Comparison of ENCODE assay signal across 15 mouse cellular contexts in the genomic region with DNA sequence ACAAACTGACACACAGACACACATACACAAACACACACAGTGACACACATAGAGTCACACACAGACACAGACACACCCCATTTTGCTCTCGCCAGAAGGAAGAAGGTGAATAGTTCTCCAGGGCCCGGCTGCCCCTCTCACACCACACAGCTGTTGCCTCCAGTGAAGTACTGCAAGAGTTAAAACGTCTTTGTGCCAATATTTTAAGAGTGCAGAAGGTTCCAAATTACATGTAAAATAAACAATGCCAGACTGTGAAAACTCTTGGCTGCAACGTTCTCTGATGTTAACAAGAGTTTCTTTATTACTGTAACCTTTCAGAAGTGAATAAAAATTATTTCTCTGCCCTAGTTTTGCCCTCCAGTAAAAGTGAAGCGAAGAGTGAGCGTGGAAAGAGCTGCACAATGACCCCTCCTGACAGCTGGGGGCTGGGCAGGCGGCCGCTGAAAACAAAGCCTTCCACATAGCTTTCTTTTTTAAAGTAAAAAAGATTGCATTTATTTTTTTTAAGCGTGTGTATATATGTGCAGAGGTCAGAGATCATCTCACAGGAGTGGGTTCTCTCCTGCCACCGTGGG. TPM values are rescaled to one million over a fixed set of nuclear protein-coding genes. Genes with fewer than 3 reads are reported as not detected.
DNase-seq lines count a peak whose midpoint lies in the region; ATAC-seq lines count a peak whose summit lies in the region.
"Had no signal": no experiment of that assay in that cellular context is flagged by ENCODE, and none has a peak within 500 bp of the region (broad histone marks: within the 10 kb centered on the region; RNA-seq: fewer than 3 reads in every experiment).

No protein-coding gene starts in this region.

- 34% methylated on average over 10 of the region's 10 CpGs for WGBS in intestine, embryonic 14.5 days
- WGBS in intestine, embryonic 15.5 days: 41% methylated on average over 10 of the region's 10 CpGs
- 52% methylated on average over 10 of the region's 10 CpGs for WGBS in neural tube, embryonic 11.5 days
- 35% methylated on average over 10 of the region's 10 CpGs for WGBS in limb, embryonic 13.5 days

- no peak overlapping the region for H3K4me3 ChIP-seq in intestine, embryonic 14.5 days (ENCODE audit: low read depth, low read length)
- no peak overlapping the region for H3K4me3 ChIP-seq in intestine, embryonic 15.5 days (replicated peaks)
- no peak overlapping the region for H3K4me3 ChIP-seq in neural tube, embryonic 11.5 days (ENCODE audit: low read depth, low read length)
- H3K4me3 ChIP-seq in limb, embryonic 13.5 days: no peak overlapping the region
- H3K4me3 ChIP-seq: heart, embryonic 10.5 days; midbrain, embryonic 12.5 days had no signal

- peaks cover 27% of the 10 kb centered on the region for H3K4me1 ChIP-seq in intestine, embryonic 14.5 days (replicated peaks; ENCODE audit: control insufficient read depth, insufficient read depth, low read length)
- peaks cover 9% of the 10 kb centered on the region for H3K4me1 ChIP-seq in intestine, embryonic 15.5 days (replicated peaks)
- peaks cover 8% of the 10 kb centered on the region; the same call in 1 of the 2 replicates for H3K4me1 ChIP-seq in neural tube, embryonic 11.5 days (ENCODE audit: control insufficient read depth, insufficient read depth, low read length)
- H3K4me1 ChIP-seq in limb, embryonic 13.5 days: peaks cover 48% of the 10 kb centered on the region
- H3K4me1 ChIP-seq: heart, embryonic 10.5 days; midbrain, embryonic 12.5 days had no signal

- no peaks in the 10 kb centered on the region for H3K9me3 ChIP-seq in intestine, embryonic 14.5 days (ENCODE audit: control insufficient read depth, low read length)
- no peaks in the 10 kb centered on the region for H3K9me3 ChIP-seq in intestine, embryonic 15.5 days
- no peaks in the 10 kb centered on the region for H3K9me3 ChIP-seq in neural tube, embryonic 11.5 days (ENCODE audit: control insufficient read depth, low read length)
- H3K9me3 ChIP-seq in limb, embryonic 13.5 days: no peaks in the 10 kb centered on the region
- H3K9me3 ChIP-seq: heart, embryonic 10.5 days; midbrain, embryonic 12.5 days had no signal

- H3K27ac ChIP-seq in intestine, embryonic 14.5 days (ENCODE audit: low read depth): 0 out of 2 replicates have a peak overlapping the region, but pooled peaks have one; percentile 16
- H3K27ac ChIP-seq in intestine, embryonic 15.5 days: no peak overlapping the region
- peak overlapping the region; percentile 69 for H3K27ac ChIP-seq in neural tube, embryonic 11.5 days (ENCODE audit: low read depth, low read length)
- peak overlapping the region; percentile 82 for H3K27ac ChIP-seq in limb, embryonic 13.5 days
- H3K27ac ChIP-seq: heart, embryonic 10.5 days; midbrain, embryonic 12.5 days had no signal

- H3K9ac ChIP-seq in intestine, embryonic 14.5 days (ENCODE audit: low read length): no peak overlapping the region
- H3K9ac ChIP-seq in intestine, embryonic 15.5 days: no peak overlapping the region
- no peak overlapping the region for H3K9ac ChIP-seq in neural tube, embryonic 11.5 days (ENCODE audit: low read length)
- no peak overlapping the region for H3K9ac ChIP-seq in limb, embryonic 13.5 days
- H3K9ac ChIP-seq: midbrain, embryonic 12.5 days had no signal

- H3K36me3 ChIP-seq in intestine, embryonic 14.5 days (ENCODE audit: control insufficient read depth, insufficient read depth, low read length): peaks cover 24% of the 10 kb centered on the region
- H3K36me3 ChIP-seq in intestine, embryonic 15.5 days: peaks cover 16% of the 10 kb centered on the region
- H3K36me3 ChIP-seq in neural tube, embryonic 11.5 days (ENCODE audit: control insufficient read depth, insufficient read depth, low read length): no peaks in the 10 kb centered on the region
- peaks cover 38% of the 10 kb centered on the region for H3K36me3 ChIP-seq in limb, embryonic 13.5 days

- no peaks in the 10 kb centered on the region for H3K27me3 ChIP-seq in intestine, embryonic 14.5 days (replicated peaks; ENCODE audit: control insufficient read depth, insufficient read depth, low read length)
- H3K27me3 ChIP-seq in intestine, embryonic 15.5 days (replicated peaks): no peaks in the 10 kb centered on the region
- no peaks in the 10 kb centered on the region for H3K27me3 ChIP-seq in neural tube, embryonic 11.5 days (ENCODE audit: control insufficient read depth, insufficient read depth, low read length)
- H3K27me3 ChIP-seq in limb, embryonic 13.5 days: no peaks in the 10 kb centered on the region
- H3K27me3 ChIP-seq: midbrain, embryonic 12.5 days had no signal

- no peak for DNase-seq in intestine, embryonic 14.5 days (ENCODE audit: low spot score)
- DNase-seq in neural tube, embryonic 11.5 days (ENCODE audit: low spot score): no peak
- no peak for DNase-seq in neural tube, embryonic 10.5 days (ENCODE audit: extremely low spot score, low spot score)
- no peak for DNase-seq in right cerebral cortex, postnatal 36 days (ENCODE audit: low spot score in 2 of 2)
- DNase-seq in thymus, postnatal 0 days (ENCODE audit: low spot score): no peak
- DNase-seq in heart, postnatal 4 days: no peak
- DNase-seq: adrenal gland, postnatal 25 days; liver; thymus, postnatal 4 days had no signal

- ATAC-seq in intestine, embryonic 14.5 days (replicated peaks; ENCODE audit: low FRiP score, low TSS enrichment, low read depth): no peak
- no peak for ATAC-seq in intestine, embryonic 15.5 days
- no peak for ATAC-seq in neural tube, embryonic 11.5 days (ENCODE audit: insufficient read depth, low FRiP score, low TSS enrichment)
- peak; percentile 60 for ATAC-seq in limb, embryonic 13.5 days (ENCODE audit: low FRiP score, low read depth)
- ATAC-seq: inflammation-experienced regulatory T-cells, adult 6 months had no signal

- H3K4me2 ChIP-seq in intestine, embryonic 14.5 days (ENCODE audit: low read length): peak overlapping the region; percentile 23; the same call in 1 of the 2 replicates
- no peak overlapping the region for H3K4me2 ChIP-seq in intestine, embryonic 15.5 days (replicated peaks)
- no peak overlapping the region for H3K4me2 ChIP-seq in neural tube, embryonic 11.5 days (ENCODE audit: low read depth)
- peak overlapping the region; percentile 14; the same call in 1 of the 2 replicates for H3K4me2 ChIP-seq in limb, embryonic 13.5 days (replicated peaks)
- H3K4me2 ChIP-seq: midbrain, embryonic 12.5 days had no signal

RNA-seq across cellular contexts. Expression of gene Fam83c, which starts 38.4 kb away (rescaled TPM):
- 0.12 and 0.23 TPM in 2 replicates for polyA plus RNA-seq in intestine, embryonic 14.5 days (2014; fragmentation: Nextera tagmentation; extraction: Ambion mirVana)
- polyA plus RNA-seq in intestine, embryonic 15.5 days (2015; fragmentation: Nextera tagmentation; extraction: Ambion mirVana): 0.30 and 0.53 TPM in 2 replicates
- 0.15 and 0.27 TPM in 2 replicates for polyA plus RNA-seq in neural tube, embryonic 11.5 days (2014; fragmentation: Nextera tagmentation; extraction: Ambion mirVana)
- polyA plus RNA-seq in limb, embryonic 13.5 days (2015; fragmentation: Nextera tagmentation; extraction: Ambion mirVana): 0.42 and 0.47 TPM in 2 replicates
- polyA plus RNA-seq in thymus, postnatal 0 days (2015; fragmentation: Nextera tagmentation; extraction: Ambion mirVana): 0.05 and 0.06 TPM in 2 replicates
- total RNA-seq in heart, postnatal 4 days (2021): not detected
- total RNA-seq: gastrocnemius, adult 18-20 months had no signal
- polyA plus RNA-seq: inflammation-experienced regulatory T-cells, adult 6 months had no signal

RNA-seq across cellular contexts. Expression of gene Eif6, which starts 46.3 kb away (rescaled TPM):
- polyA plus RNA-seq in intestine, embryonic 14.5 days (2014; fragmentation: Nextera tagmentation; extraction: Ambion mirVana): 251 and 255 TPM in 2 replicates
- 263 and 265 TPM in 2 replicates for polyA plus RNA-seq in intestine, embryonic 15.5 days (2015; fragmentation: Nextera tagmentation; extraction: Ambion mirVana)
- polyA plus RNA-seq in neural tube, embryonic 11.5 days (2014; fragmentation: Nextera tagmentation; extraction: Ambion mirVana): 199 TPM in 2 replicates
- 188 and 192 TPM in 2 replicates for polyA plus RNA-seq in limb, embryonic 13.5 days (2015; fragmentation: Nextera tagmentation; extraction: Ambion mirVana)
- polyA plus RNA-seq in thymus, postnatal 0 days (2015; fragmentation: Nextera tagmentation; extraction: Ambion mirVana): 232 and 242 TPM in 2 replicates
- total RNA-seq in heart, postnatal 4 days (2021): 10 to 100 TPM; 86.4 to 95.7 TPM

RNA-seq across cellular contexts. Expression of gene BC029722, which starts 53.8 kb away (rescaled TPM):
- 12.8 and 13.2 TPM in 2 replicates for polyA plus RNA-seq in intestine, embryonic 14.5 days (2014; fragmentation: Nextera tagmentation; extraction: Ambion mirVana)
- polyA plus RNA-seq in intestine, embryonic 15.5 days (2015; fragmentation: Nextera tagmentation; extraction: Ambion mirVana): 22.0 and 24.1 TPM in 2 replicates
- polyA plus RNA-seq in neural tube, embryonic 11.5 days (2014; fragmentation: Nextera tagmentation; extraction: Ambion mirVana): 11.1 and 12.2 TPM in 2 replicates
- 16.2 and 18.1 TPM in 2 replicates for polyA plus RNA-seq in limb, embryonic 13.5 days (2015; fragmentation: Nextera tagmentation; extraction: Ambion mirVana)
- 24.0 and 24.4 TPM in 2 replicates for polyA plus RNA-seq in thymus, postnatal 0 days (2015; fragmentation: Nextera tagmentation; extraction: Ambion mirVana)
- 10 to 100 TPM; 11.0 to 11.5 TPM for total RNA-seq in heart, postnatal 4 days (2021)

RNA-seq across cellular contexts. Expression of gene Uqcc1, which starts 57.1 kb away (rescaled TPM):
- 64.0 and 64.9 TPM in 2 replicates for polyA plus RNA-seq in intestine, embryonic 14.5 days (2014; fragmentation: Nextera tagmentation; extraction: Ambion mirVana)
- 83.7 and 88.7 TPM in 2 replicates for polyA plus RNA-seq in intestine, embryonic 15.5 days (2015; fragmentation: Nextera tagmentation; extraction: Ambion mirVana)
- polyA plus RNA-seq in neural tube, embryonic 11.5 days (2014; fragmentation: Nextera tagmentation; extraction: Ambion mirVana): 84.7 and 88.6 TPM in 2 replicates
- 66.9 and 74.7 TPM in 2 replicates for polyA plus RNA-seq in limb, embryonic 13.5 days (2015; fragmentation: Nextera tagmentation; extraction: Ambion mirVana)
- 56.9 and 58.2 TPM in 2 replicates for polyA plus RNA-seq in thymus, postnatal 0 days (2015; fragmentation: Nextera tagmentation; extraction: Ambion mirVana)
- 100 to 1,000 TPM; 149 to 164 TPM for total RNA-seq in heart, postnatal 4 days (2021)

Comparison
In these comparisons a context has a peak if more than half of its experiments do, and no peak if none do; other contexts are left out.
1. H3K4me2 ChIP-seq: peak in intestine, embryonic 14.5 days (single experiment) and limb, embryonic 13.5 days (single experiment); none in intestine, embryonic 15.5 days (single experiment) and neural tube, embryonic 11.5 days (single experiment).